Mouse (Mus musculus): ENCODE data around the gene Olfr550. TPM values are rescaled to one million over a fixed set of nuclear protein-coding genes. Genes with fewer than 3 reads are reported as not detected.

Olfr550 gene
- polyA plus RNA-seq (2015; fragmentation: Nextera tagmentation; extraction: Ambion mirVana) = not detected in 2 replicates

GRCm38 (mm10) chr7:102571142-102571541 is at the start of gene Olfr550:
Gene Olfr550, plus strand, starts transcription at chr7:102571442.
- no peaks in the 10 kb centered on the region for H3K9me3 ChIP-seq
- WGBS = 94% methylated on average over 8 of the region's 8 CpGs
- no peak within 1 kb of the TSS for H3K9ac ChIP-seq
- no peak for ATAC-seq (ENCODE audit: low FRiP score)
- H3K4me2 ChIP-seq = no peak within 1 kb of the TSS
- H3K4me3 ChIP-seq = no peak within 1 kb of the TSS
- no peaks in the 10 kb centered on the region for H3K27me3 ChIP-seq
- no peaks in the 10 kb centered on the region for H3K36me3 ChIP-seq
- peaks cover 5% of the 10 kb centered on the region; the same call in 1 of the 2 replicates for H3K4me1 ChIP-seq (replicated peaks)
- H3K27ac ChIP-seq = no peak within 1 kb of the TSS

GRCm38 (mm10) chr7:102529052-102529451 is 42.2 kb upstream of the Olfr550 start:
- WGBS = 86% methylated on average over 1 of the region's 1 CpGs

GRCm38 (mm10) chr7:102534449-102534848 is 36.8 kb upstream of the Olfr550 start, which contains the start of gene Olfr547:
Gene Olfr547, plus strand, starts transcription at chr7:102534749.
- no peak within 1 kb of the TSS for H3K27ac ChIP-seq
- no peak within 1 kb of the TSS for H3K9ac ChIP-seq
- H3K36me3 ChIP-seq = no peaks in the 10 kb centered on the region
- no peak within 1 kb of the TSS for H3K4me2 ChIP-seq
- no peaks in the 10 kb centered on the region for H3K4me1 ChIP-seq (replicated peaks)
- no peaks in the 10 kb centered on the region for H3K9me3 ChIP-seq
- no peaks in the 10 kb centered on the region for H3K27me3 ChIP-seq
- WGBS = 85% methylated on average over 1 of the region's 1 CpGs
- H3K4me3 ChIP-seq = no peak within 1 kb of the TSS
- no peak for ATAC-seq (ENCODE audit: low FRiP score)

More at GRCm38 (mm10) chr7:102529052-102529451, 42.2 kb upstream of the Olfr550 start:
- no peaks in the 10 kb centered on the region for H3K27me3 ChIP-seq
- H3K9ac ChIP-seq = no peak overlapping the region
- H3K36me3 ChIP-seq = no peaks in the 10 kb centered on the region
- no peaks in the 10 kb centered on the region for H3K9me3 ChIP-seq
- H3K27ac ChIP-seq = no peak overlapping the region
- no peak overlapping the region for H3K4me3 ChIP-seq
- no peak overlapping the region for H3K4me2 ChIP-seq
- H3K4me1 ChIP-seq (replicated peaks) = no peaks in the 10 kb centered on the region
- ATAC-seq (ENCODE audit: low FRiP score) = no peak

GRCm38 (mm10) chr7:102540596-102540995 is 30.6 kb upstream of the Olfr550 start, which contains the start of gene Olfr548-ps1:
Gene Olfr548-ps1, plus strand, starts transcription at chr7:102540896.
- no peaks in the 10 kb centered on the region for H3K4me1 ChIP-seq (replicated peaks)
- no peak for ATAC-seq (ENCODE audit: low FRiP score)
- H3K27ac ChIP-seq = no peak within 1 kb of the TSS
- no peak within 1 kb of the TSS for H3K4me2 ChIP-seq
- no peaks in the 10 kb centered on the region for H3K36me3 ChIP-seq
- H3K27me3 ChIP-seq = no peaks in the 10 kb centered on the region
- 91% methylated on average over 2 of the region's 2 CpGs for WGBS
- H3K9ac ChIP-seq = no peak within 1 kb of the TSS
- H3K9me3 ChIP-seq = no peaks in the 10 kb centered on the region
- H3K4me3 ChIP-seq = no peak within 1 kb of the TSS

- no peaks in the 10 kb centered on the region for H3K9me3 ChIP-seq
- no peak overlapping the region for H3K4me3 ChIP-seq
- ATAC-seq (ENCODE audit: low FRiP score) = no peak
- no peak overlapping the region for H3K27ac ChIP-seq
- H3K36me3 ChIP-seq = no peaks in the 10 kb centered on the region
- no peak overlapping the region for H3K4me2 ChIP-seq
- 66% methylated on average over 3 of the region's 3 CpGs for WGBS
- no peaks in the 10 kb centered on the region for H3K4me1 ChIP-seq (replicated peaks)
- H3K27me3 ChIP-seq = no peaks in the 10 kb centered on the region
- no peak overlapping the region for H3K9ac ChIP-seq
Measured at GRCm38 (mm10) chr7:102541251-102541650, 30.0 kb upstream of the Olfr550 start.

- Histone ChIP-seq H3K4me3 (no peak within 1 kb of the TSS), H3K4me1 (replicated peaks) (no peaks in the 10 kb centered on the region), H3K27ac (no peak within 1 kb of the TSS), H3K27me3 (no peaks in the 10 kb centered on the region), H3K9ac (no peak within 1 kb of the TSS), H3K9me3 (no peaks in the 10 kb centered on the region), H3K4me2 (no peak within 1 kb of the TSS), H3K36me3 (no peaks in the 10 kb centered on the region)
- no peak for ATAC-seq (ENCODE audit: low FRiP score)
- 95% methylated on average over 3 of the region's 3 CpGs for WGBS
Measured at GRCm38 (mm10) chr7:102549570-102549969, 21.7 kb upstream of the Olfr550 start, which contains the start of gene Olfr549. Gene Olfr549, plus strand, starts transcription at chr7:102549870.

GRCm38 (mm10) chr7:102553279-102553678 is 18.0 kb upstream of the Olfr550 start:
- no peak overlapping the region for H3K27ac ChIP-seq

GRCm38 (mm10) chr7:102564999-102565997 is 5.9 kb upstream of the Olfr550 start, which contains the start of gene Trim21:
Gene Trim21, minus strand, starts transcription at chr7:102565486.
- Histone ChIP-seq H3K36me3 (no peaks in the 10 kb centered on the region), H3K4me1 (replicated peaks) (peaks cover 8% of the 10 kb centered on the region; the same call in 1 of the 2 replicates), H3K27me3 (no peaks in the 10 kb centered on the region), H3K9me3 (no peaks in the 10 kb centered on the region), H3K27ac (no peak within 1 kb of the TSS), H3K4me3 (peak within 1 kb of the TSS; percentile 34), H3K4me2 (peak within 1 kb of the TSS; percentile 45), H3K9ac (peak within 1 kb of the TSS; percentile 55)
- peak; percentile 71; the same call in 1 of the 2 replicates for ATAC-seq (ENCODE audit: low FRiP score)
- WGBS = 26% methylated on average over 10 of the region's 10 CpGs

More at GRCm38 (mm10) chr7:102553279-102553678, 18.0 kb upstream of the Olfr550 start:
- H3K27me3 ChIP-seq = no peaks in the 10 kb centered on the region
- no peak overlapping the region for H3K9ac ChIP-seq
- ATAC-seq (ENCODE audit: low FRiP score) = no peak
- H3K4me3 ChIP-seq = no peak overlapping the region
- no peaks in the 10 kb centered on the region for H3K36me3 ChIP-seq
- H3K4me2 ChIP-seq = no peak overlapping the region
- no peaks in the 10 kb centered on the region for H3K4me1 ChIP-seq (replicated peaks)
- no peaks in the 10 kb centered on the region for H3K9me3 ChIP-seq
- 76% methylated on average over 3 of the region's 3 CpGs for WGBS

GRCm38 (mm10) chr7:102566219-102566618 is 5.0 kb upstream of the Olfr550 start:
- H3K9ac ChIP-seq = no peak overlapping the region
- no peaks in the 10 kb centered on the region for H3K36me3 ChIP-seq
- H3K4me2 ChIP-seq = no peak overlapping the region
- H3K4me3 ChIP-seq = no peak overlapping the region
- WGBS = 89% methylated on average over 4 of the region's 4 CpGs
- ATAC-seq (ENCODE audit: low FRiP score) = no peak
- peaks cover 8% of the 10 kb centered on the region; the same call in 1 of the 2 replicates for H3K4me1 ChIP-seq (replicated peaks)
- H3K27ac ChIP-seq = no peak overlapping the region
- no peaks in the 10 kb centered on the region for H3K27me3 ChIP-seq
- no peaks in the 10 kb centered on the region for H3K9me3 ChIP-seq

GRCm38 (mm10) chr7:102573174-102573830 is 2.1 kb downstream of the Olfr550 start:
- peaks cover 5% of the 10 kb centered on the region; the same call in 1 of the 2 replicates for H3K4me1 ChIP-seq (replicated peaks)
- no peak overlapping the region for H3K27ac ChIP-seq
- H3K4me2 ChIP-seq = no peak overlapping the region
- H3K9me3 ChIP-seq = no peaks in the 10 kb centered on the region
- WGBS = 64% methylated on average over 3 of the region's 3 CpGs
- no peaks in the 10 kb centered on the region for H3K27me3 ChIP-seq
- H3K36me3 ChIP-seq = no peaks in the 10 kb centered on the region
- ATAC-seq (ENCODE audit: low FRiP score) = 0 out of 2 replicates have a peak, but pooled peaks have one; percentile 32
- no peak overlapping the region for H3K4me3 ChIP-seq
- no peak overlapping the region for H3K9ac ChIP-seq

GRCm38 (mm10) chr7:102575998-102576397 is 4.8 kb downstream of the Olfr550 start:
- ATAC-seq (ENCODE audit: low FRiP score) = no peak
- Histone ChIP-seq H3K27ac (no peak overlapping the region), H3K9ac (no peak overlapping the region), H3K4me3 (no peak overlapping the region), H3K4me2 (no peak overlapping the region), H3K27me3 (no peaks in the 10 kb centered on the region), H3K9me3 (no peaks in the 10 kb centered on the region), H3K36me3 (no peaks in the 10 kb centered on the region), H3K4me1 (replicated peaks) (peaks cover 5% of the 10 kb centered on the region; the same call in 1 of the 2 replicates)
- 75% methylated on average over 6 of the region's 6 CpGs for WGBS

GRCm38 (mm10) chr7:102591786-102592185 is 20.5 kb downstream of the Olfr550 start, which contains the start of gene Olfr551:
Gene Olfr551, minus strand, starts transcription at chr7:102591886.
- H3K27me3 ChIP-seq = no peaks in the 10 kb centered on the region

More at GRCm38 (mm10) chr7:102591786-102592185, 20.5 kb downstream of the Olfr550 start, which contains the start of gene Olfr551:
- WGBS = 94% methylated on average over 3 of the region's 3 CpGs
- H3K4me3 ChIP-seq = no peak within 1 kb of the TSS
- H3K27ac ChIP-seq = no peak within 1 kb of the TSS
- no peaks in the 10 kb centered on the region for H3K9me3 ChIP-seq
- no peak within 1 kb of the TSS for H3K9ac ChIP-seq
- no peaks in the 10 kb centered on the region for H3K4me1 ChIP-seq (replicated peaks)
- no peak within 1 kb of the TSS for H3K4me2 ChIP-seq
- H3K36me3 ChIP-seq = no peaks in the 10 kb centered on the region
- no peak for ATAC-seq (ENCODE audit: low FRiP score)

All from hindbrain, embryonic 13.5 days (tissue).